Mouse (Mus musculus): ENCODE measurements around the gene Sept9.

DNA sequence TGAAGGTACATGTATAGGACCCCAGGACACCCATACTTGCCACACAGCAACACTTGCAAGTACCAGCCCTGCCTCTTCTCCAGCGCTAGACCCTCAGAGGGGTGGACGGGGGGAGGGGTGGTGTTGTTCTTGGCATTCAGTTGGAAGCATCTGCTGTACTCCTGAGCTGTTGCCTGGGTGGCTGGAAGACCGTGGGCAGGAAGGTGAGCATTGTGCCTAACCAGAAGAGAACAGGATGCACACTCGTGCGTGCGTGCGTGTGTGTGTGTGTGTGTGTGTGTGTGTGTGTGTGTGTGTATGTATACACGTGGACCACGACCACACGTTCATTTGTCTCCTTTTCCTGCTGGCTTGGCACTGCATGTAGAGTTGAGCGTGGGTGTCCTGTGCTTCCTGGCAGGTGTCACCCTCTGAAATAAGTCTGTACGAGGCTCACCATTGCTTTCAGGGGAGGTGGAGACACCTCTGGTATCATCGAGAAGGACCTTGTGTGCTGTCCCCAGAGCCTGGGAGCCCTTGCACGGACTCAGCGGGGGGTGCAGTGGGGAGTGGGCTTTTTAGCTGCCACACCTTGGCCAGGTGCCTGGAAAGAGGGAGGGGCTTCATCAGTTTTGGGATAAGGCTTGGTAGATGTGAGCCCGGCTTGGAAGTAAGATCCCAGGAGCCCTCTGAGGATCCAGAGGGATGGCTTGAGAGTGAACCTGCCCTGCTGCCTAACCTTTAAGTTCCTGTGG is 127.6 kb downstream of the Sept9 start:
- TF ChIP-seq CTCF (IDR thresholded peaks at IDR 0.05; ENCODE audit: control insufficient read depth, insufficient read depth, insufficient replicate concordance, low read depth, low read length) (no peak), POLR2A (IDR thresholded peaks at IDR 0.05; ENCODE audit: control insufficient read depth, low read depth, low read length) (no peak)
